Mouse (Mus musculus) megakaryocyte, embryonic 14.5 days (primary cell): ENCODE measurements at regions not wholly inside any gene's neighbourhood (a gene's known extent, or its start where the extent isn't known, plus 50 kb on each side); places are given as distances from the start of the nearest gene placed in this dataset.

Experiments used
- H3K27me3 ChIP-seq: replicated peaks from 2 replicates; pipeline ENCODE3; 2012; ENCODE audit warnings: inconsistent platforms
- H3K36me3 ChIP-seq: replicated peaks from 2 replicates; pipeline ENCODE3; 2012; ENCODE audit warnings: low read length, inconsistent platforms, mixed read lengths
- H3K4me1 ChIP-seq: 2 replicates; pipeline ENCODE4 v1.6.1; 2012; ENCODE audit warnings: inconsistent platforms
- H3K4me3 ChIP-seq: replicated peaks from 2 replicates; pipeline ENCODE3; 2012; ENCODE audit warnings: moderate library complexity, mild to moderate bottlenecking, inconsistent platforms
- H3K9me3 ChIP-seq: 2 replicates; pipeline ENCODE4 v1.6.1; 2012; ENCODE audit warnings: inconsistent platforms
- FLI1 ChIP-seq: IDR thresholded peaks from 2 replicates; pipeline ENCODE4 v1.6.1; 2012; ENCODE audit warnings: low read length, inconsistent platforms, mixed read lengths
- GATA1 ChIP-seq: IDR thresholded peaks from 3 replicates; pipeline ENCODE4 v1.6.1; 2012; ENCODE audit warnings: mixed read lengths, low read length, inconsistent platforms, borderline replicate concordance

DNA sequence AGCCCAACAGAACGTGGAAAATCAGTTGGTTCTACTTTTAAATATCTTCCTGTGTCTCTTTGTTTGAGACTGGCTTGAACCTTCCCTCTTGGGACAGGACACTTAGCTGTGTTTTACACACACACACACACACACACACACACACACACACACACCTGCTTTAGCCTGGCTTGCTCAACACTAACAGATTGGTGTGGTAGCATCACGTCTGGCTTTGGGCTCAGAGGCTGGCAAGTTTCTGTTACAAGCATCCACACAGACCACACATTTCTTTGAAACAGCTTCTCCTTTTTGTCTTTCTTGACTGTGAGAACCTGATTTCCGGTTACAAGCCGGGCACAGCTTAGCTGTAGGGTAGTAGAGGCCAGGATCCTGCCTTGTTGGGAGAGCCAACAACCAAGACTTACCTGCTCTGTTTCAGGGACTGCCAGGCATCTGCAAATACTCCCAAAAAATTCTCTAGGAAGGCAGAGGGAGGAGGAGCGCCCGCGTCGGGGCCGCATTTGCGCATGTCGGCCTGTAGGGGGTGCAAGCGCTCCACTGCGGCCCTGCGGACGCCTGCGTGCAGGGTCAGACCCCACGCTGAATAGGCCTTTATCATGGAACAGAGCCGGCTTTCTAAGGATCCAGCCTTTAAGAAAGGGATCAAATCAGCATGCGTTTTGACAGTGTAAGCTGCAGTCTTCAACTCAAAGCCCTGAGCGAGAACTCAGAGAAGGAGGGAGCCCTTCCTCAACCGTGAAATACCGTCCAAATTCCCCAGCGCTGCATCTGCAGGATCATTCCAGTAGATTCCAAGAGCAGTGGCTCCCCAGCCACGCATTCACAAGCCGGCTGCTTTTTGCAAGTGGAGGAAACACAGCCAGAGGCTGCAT, 505.2 kb downstream of the Irx1 start:
- Histone ChIP-seq H3K4me3 (no peak overlapping the region), H3K27me3 (no peaks in the 10 kb centered on the region), H3K36me3 (no peaks in the 10 kb centered on the region), H3K9me3 (no peaks in the 10 kb centered on the region), H3K4me1 (0 out of 2 replicates have a peak, but pooled peaks cover 4% of the 10 kb centered on the region)
- TF ChIP-seq FLI1 (no peak), GATA1 (no peak)

DNA sequence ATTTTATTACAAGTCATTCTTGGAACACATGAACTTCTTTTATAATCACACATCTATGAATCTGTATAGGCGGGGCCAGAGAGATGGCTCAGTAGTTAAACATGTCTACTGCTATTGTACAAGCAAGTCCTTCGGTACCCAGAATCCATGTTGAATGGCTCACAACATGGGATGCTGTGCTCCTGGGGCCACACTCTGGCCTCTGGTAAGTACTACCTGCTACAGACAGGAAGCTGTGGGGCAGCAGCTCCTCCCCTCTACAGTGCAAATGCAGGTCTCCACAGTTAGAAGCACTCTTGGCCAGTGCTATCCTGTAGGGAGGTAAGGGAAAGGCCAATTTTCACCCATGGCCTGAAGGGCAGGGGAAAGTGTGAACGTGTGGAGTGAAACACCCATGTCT, 506.0 kb downstream of the Irx1 start:
- Histone ChIP-seq H3K27me3 (no peaks in the 10 kb centered on the region), H3K4me1 (0 out of 2 replicates have a peak, but pooled peaks cover 4% of the 10 kb centered on the region), H3K9me3 (0 out of 2 replicates have a peak, but pooled peaks cover under 1% of the 10 kb centered on the region), H3K36me3 (no peaks in the 10 kb centered on the region), H3K4me3 (no peak overlapping the region)
- TF ChIP-seq GATA1 (no peak), FLI1 (no peak)

DNA sequence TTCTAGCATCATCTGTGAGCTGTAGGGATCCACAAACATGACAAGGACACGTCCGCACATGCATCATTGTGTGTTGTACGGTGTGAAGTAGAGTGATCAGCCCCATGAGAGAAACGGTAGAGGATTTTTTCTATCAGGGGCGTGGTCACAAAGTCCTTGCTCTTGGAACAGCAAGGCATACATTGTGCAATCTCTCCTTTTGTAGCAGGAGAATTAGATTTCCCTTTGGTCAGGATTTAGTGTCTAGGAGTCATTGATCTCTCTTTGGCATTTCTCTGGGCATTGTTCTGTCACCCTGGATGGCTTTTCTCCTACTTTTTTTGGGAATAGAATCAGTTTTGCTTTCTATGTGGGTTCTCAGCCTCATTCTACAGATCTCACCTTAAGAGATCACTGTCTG, 511.3 kb downstream of the Irx1 start:
- TF ChIP-seq FLI1 (no peak), GATA1 (no peak)
- Histone ChIP-seq H3K4me3 (no peak overlapping the region), H3K4me1 (no peaks in the 10 kb centered on the region), H3K36me3 (no peaks in the 10 kb centered on the region), H3K27me3 (no peaks in the 10 kb centered on the region), H3K9me3 (peaks cover 21% of the 10 kb centered on the region)

DNA sequence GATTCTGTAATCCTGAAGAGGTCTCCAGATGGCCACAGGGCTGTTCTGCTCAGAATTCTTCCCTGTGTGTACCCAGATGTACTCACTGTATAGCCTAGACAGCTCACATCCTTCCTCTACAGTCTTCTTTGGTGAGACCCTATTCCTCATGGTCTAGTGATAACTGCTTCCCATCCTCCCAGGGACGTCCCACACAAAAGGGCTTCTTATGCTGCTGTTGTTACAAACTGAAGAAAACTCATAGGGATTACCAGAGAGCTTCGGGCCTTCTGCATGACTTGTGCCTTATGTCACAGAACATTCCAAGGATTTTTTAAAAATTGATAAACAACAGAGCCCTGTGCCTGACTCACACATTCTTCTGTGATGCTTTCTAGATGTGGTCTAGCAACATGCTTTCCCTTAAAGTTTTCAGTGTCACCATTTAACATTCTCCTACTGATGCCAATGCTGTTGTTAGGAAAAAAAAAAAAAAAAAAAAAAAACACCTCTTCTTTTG, 525.9 kb downstream of the Irx1 start:
- TF ChIP-seq FLI1 (no peak), GATA1 (no peak)
- H3K36me3 ChIP-seq, result no peaks in the 10 kb centered on the region
- H3K9me3 ChIP-seq, result peaks cover 39% of the 10 kb centered on the region
- no peaks in the 10 kb centered on the region for H3K27me3 ChIP-seq
- H3K4me1 ChIP-seq, result no peaks in the 10 kb centered on the region
- H3K4me3 ChIP-seq, result no peak overlapping the region

DNA sequence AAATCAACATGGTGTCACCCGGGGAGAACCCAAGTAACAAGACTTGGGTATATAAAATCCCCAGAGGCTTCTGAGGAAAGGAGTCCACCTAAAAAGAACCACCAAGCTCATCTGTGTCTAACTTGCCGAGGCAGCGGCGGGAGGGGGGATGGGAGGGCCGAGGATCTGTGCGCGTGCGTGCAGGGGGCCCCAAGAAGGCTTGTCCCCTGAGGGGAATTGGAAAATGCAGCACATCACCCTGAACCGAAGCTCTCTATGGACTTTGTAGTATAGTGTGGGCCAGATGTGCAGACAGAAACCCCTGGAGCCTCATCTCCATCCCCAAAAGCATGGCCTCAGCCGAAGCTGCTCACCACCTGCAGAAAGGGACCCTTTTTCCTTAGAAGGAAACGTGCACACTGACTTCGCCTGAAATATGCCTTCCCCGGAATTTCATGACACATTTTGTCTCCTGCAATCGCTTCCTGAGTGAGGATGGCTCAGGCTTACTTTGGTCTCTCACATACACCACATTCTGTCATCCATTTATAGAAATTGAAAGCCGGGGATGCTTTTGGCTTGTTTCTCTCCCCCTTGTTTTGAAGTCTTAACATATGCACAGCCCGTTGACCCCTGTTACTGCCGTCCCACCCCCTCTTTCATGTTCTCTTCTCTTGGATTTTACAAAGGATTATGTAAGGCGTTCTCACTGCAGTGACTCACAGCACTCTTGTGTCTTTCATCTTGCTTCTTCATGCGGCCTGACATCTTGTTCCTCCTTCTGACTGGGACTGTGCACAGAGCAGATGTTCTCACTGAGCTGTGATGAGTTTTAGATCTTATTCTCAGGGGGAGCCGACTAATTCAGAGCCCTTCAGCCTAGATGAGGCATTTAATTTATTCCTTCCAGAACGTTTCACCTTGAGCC, 559.6 kb downstream of the Irx1 start:
- H3K36me3 ChIP-seq, result no peaks in the 10 kb centered on the region
- H3K4me1 ChIP-seq, result no peaks in the 10 kb centered on the region
- H3K9me3 ChIP-seq, result peaks cover 43% of the 10 kb centered on the region
- no peaks in the 10 kb centered on the region for H3K27me3 ChIP-seq
- TF ChIP-seq GATA1 (no peak), FLI1 (no peak)
- H3K4me3 ChIP-seq, result no peak overlapping the region

DNA sequence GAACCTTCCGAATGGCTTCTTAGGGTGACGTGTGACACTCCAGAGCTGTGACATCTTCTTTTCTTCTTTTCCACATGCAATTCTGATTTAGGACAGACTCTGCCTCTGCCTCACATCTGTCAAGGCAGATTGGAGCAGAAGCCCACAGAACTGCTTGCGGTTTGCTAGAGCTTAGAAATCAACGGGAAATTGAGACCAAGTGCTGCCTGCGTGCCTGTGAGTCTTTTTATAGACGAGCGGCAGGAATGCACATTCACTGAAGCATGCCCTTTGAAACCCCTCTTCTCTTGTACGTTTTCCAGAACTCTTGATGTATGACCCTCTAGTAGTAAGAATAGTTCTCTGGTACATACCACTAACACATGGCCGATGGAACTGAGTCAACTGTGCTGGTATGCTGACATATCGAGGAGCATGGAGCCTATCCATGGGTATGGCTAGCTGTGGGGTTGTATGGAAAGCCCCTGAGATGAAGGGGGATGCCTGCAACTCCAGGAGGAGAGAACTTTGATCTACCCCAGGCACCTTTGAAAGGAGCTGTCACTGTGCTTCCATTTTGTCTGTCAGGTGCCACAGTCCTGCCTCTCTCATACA, 552.2 kb upstream of the Adamts16 start:
- Histone ChIP-seq H3K36me3 (no peaks in the 10 kb centered on the region), H3K9me3 (peaks cover 39% of the 10 kb centered on the region), H3K4me1 (no peaks in the 10 kb centered on the region), H3K27me3 (no peaks in the 10 kb centered on the region), H3K4me3 (no peak overlapping the region)
- TF ChIP-seq FLI1, result no peak
- no peak for TF ChIP-seq GATA1

DNA sequence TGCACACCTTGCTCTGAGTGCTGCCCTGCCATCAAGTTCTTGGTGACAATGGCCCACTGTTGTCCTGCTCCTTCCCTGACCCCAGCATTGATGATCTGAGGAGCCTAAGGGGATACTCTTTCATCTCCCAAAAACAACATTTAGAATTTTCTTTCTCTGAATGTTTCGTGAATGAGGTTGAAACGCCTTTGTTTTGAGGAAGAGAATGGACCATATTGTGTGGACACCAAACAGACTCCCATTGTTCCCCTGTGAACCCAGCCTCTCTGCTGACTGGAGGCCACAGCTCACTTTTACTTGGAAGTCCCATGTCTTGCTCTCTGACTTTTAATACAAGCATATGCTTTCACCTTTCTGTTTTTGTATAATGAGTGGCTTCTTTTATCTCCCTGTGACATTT, 537.0 kb upstream of the Adamts16 start:
- TF ChIP-seq FLI1, result no peak
- TF ChIP-seq GATA1, result no peak
- Histone ChIP-seq H3K4me3 (no peak overlapping the region), H3K9me3 (peaks cover 15% of the 10 kb centered on the region), H3K4me1 (peaks cover 3% of the 10 kb centered on the region; the same call in 1 of the 2 replicates), H3K27me3 (no peaks in the 10 kb centered on the region), H3K36me3 (no peaks in the 10 kb centered on the region)

DNA sequence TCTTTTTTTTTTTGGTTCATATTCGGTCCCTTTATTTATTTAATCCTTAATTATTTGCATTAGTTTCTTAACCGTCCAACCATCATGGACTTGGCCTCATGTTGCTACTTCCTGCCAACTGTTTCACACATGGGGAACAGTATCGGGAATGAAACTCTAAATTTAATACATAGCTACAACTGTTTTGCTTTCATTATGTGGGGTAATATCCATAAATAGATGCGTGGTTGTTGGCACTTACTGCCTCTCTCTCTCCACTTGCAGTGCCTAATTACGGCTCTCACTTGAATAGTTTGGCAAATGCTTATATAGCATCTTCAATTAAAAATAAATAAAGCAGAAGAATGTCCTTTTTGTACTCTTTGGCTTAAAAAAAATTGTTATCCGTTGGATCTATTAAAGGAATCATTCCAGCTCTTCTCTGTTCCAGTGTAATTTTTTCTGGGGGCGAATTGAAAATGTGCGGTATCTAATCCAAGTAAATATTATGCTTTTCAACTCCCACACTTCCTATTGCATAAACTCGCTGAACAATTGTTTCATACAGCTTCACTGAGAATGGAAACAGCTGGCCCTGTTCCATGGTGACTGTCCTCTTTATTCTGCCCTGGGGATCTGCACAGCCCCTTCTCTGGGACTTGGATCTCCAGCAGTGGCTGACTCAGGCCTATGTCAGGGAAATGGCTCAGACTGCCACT, 534.4 kb upstream of the Adamts16 start:
- Histone ChIP-seq H3K4me1 (peaks cover 3% of the 10 kb centered on the region; the same call in 1 of the 2 replicates), H3K36me3 (no peaks in the 10 kb centered on the region), H3K4me3 (no peak overlapping the region), H3K27me3 (no peaks in the 10 kb centered on the region), H3K9me3 (peaks cover 18% of the 10 kb centered on the region)
- no peak for TF ChIP-seq FLI1
- TF ChIP-seq GATA1, result no peak

DNA sequence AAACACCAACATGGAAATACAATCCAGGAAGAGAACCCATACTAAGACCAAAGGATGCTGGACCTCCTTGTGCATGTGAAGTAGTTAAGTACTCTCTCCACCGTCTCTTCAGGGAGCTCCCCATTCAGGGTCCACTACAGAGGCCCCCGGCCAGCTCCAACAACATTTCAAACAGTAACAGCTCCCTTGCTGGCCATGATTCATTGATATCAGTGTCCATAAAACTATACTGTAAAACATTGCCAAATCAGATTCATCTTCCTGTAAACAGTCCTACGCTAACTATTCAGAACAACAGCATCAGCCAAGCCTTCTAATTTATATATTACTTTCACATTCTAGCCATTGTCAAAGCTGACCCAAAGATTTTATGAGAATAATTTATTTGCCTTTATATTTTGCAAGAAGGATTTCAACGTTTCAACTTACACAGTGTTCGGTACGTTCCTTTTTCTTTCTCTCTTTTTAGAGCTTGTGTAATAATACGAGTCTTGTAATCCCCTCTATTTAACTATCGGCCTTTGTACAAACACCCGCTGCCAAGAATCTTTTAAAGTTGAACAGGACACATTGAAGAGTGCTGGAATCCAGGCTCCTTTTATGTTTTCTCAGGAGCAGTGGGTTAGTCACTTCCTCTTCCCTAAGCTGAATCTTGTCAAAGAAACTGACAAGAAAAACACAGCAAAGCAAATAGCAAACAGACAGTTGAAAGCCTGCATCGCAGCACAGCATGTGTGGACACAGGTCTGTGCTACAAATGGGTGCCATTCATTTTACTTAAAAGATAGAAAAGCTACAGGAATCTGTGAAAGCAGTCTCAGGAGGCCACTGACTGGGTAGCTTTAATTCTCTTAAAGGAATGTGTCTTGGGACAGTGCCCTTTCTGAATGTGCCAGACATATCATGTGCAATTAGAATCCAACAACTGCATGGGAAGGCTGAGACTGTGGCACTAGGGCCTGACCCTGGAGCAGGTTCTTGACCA, 531.4 kb upstream of the Adamts16 start:
- Histone ChIP-seq H3K27me3 (no peaks in the 10 kb centered on the region), H3K4me3 (no peak overlapping the region), H3K36me3 (no peaks in the 10 kb centered on the region), H3K9me3 (peaks cover 14% of the 10 kb centered on the region), H3K4me1 (peaks cover 3% of the 10 kb centered on the region; the same call in 1 of the 2 replicates)
- TF ChIP-seq FLI1 (no peak), GATA1 (no peak)
